Mouse (Mus musculus) midbrain, embryonic 16.5 days (tissue): ENCODE data around the gene Taf6. TPM values are rescaled to one million over a fixed set of nuclear protein-coding genes. Genes with fewer than 3 reads are reported as not detected.

ENCODE experiments used
- ATAC-seq: fragments of 200-750 bp; cut with Nextera tagmentation; 2 replicates; pipeline ENCODE4 v1.8.0; 2017; ENCODE audit warnings: moderate TSS enrichment
- H3K27ac ChIP-seq: fragments of 300-500 bp; sonication (generic); 2 replicates; pipeline ENCODE4 v1.5.1; 2014; ENCODE audit warnings: mild to moderate bottlenecking, low read length, mixed read lengths
- H3K27me3 ChIP-seq: fragments of 300-500 bp; sonication (generic); 2 replicates; pipeline ENCODE4 v1.6.1; 2014; ENCODE audit warnings: low read depth, low read length, mixed read lengths; ENCODE audit not compliant: control insufficient read depth, insufficient read depth
- H3K36me3 ChIP-seq: fragments of 300-500 bp; sonication (generic); 2 replicates; pipeline ENCODE4 v1.6.1; 2014; ENCODE audit warnings: mild to moderate bottlenecking, low read length, moderate library complexity, mixed read lengths; ENCODE audit not compliant: control insufficient read depth, insufficient read depth
- H3K4me1 ChIP-seq: fragments of 300-500 bp; sonication (generic); 2 replicates; pipeline ENCODE4 v1.6.1; 2014; ENCODE audit warnings: mild to moderate bottlenecking, low read length, mixed read lengths; ENCODE audit not compliant: control insufficient read depth, insufficient read depth
- H3K4me2 ChIP-seq: fragments of 300-500 bp; sonication (generic); 2 replicates; pipeline ENCODE4 v1.6.1; 2014; ENCODE audit warnings: mild to moderate bottlenecking, low read length, mixed read lengths
- H3K4me3 ChIP-seq: fragments of 300-500 bp; sonication (generic); 2 replicates; pipeline ENCODE4 v1.5.1; 2014; ENCODE audit warnings: low read depth, mild to moderate bottlenecking, low read length, moderate library complexity, mixed read lengths
- H3K9ac ChIP-seq: fragments of 300-500 bp; sonication (generic); 2 replicates; pipeline ENCODE4 v1.6.1; 2014; ENCODE audit warnings: low read depth, low read length, mixed read lengths
- H3K9me3 ChIP-seq: fragments of 300-500 bp; sonication (generic); replicated peaks from 2 replicates; pipeline ENCODE4 v1.6.1; 2014; ENCODE audit warnings: mild to moderate bottlenecking, low read length, mixed read lengths; ENCODE audit not compliant: control insufficient read depth, poor library complexity, severe bottlenecking
- WGBS: fragments of 180-500 bp; shearing (Covaris S2); extraction: QIAGEN DNeasy Blood & Tissue Kit; methylation state at CpG from one replicate; pipeline ENCODE4 v1.1.7; 2014; 5-methylcytosine and 5-hydroxymethylcytosine counted together
- polyA plus RNA-seq: library from polyadenylated mRNA; unstranded; fragments of >200 nt; fragmentation: Nextera tagmentation; extraction: Ambion mirVana; gene quantifications from 2 replicates; pipeline ENCODE4 v1.2.1, GENCODE M21; 2015

Gene Taf6
- polyA plus RNA-seq, 1 experiment from 2014 or later: 75.8 TPM

GRCm38 (mm10) chr5:138193771-138194727 lies 6.8 kb upstream of the Taf6 start, which contains the start of gene Mblac1:
Gene Mblac1 (plus strand): TSS chr5:138194314.
- H3K27ac ChIP-seq: peak within 1 kb of the TSS; percentile 89
- peak within 1 kb of the TSS; percentile 94 for H3K9ac ChIP-seq
- WGBS: 7% methylated on average over 54 of the region's 54 CpGs
- H3K4me1 ChIP-seq: peaks cover 18% of the 10 kb centered on the region
- peaks cover 12% of the 10 kb centered on the region for H3K36me3 ChIP-seq
- H3K9me3 ChIP-seq: no peaks in the 10 kb centered on the region
- H3K4me2 ChIP-seq: peak within 1 kb of the TSS; percentile 85
- no peaks in the 10 kb centered on the region for H3K27me3 ChIP-seq
- peak within 1 kb of the TSS; percentile 73 for H3K4me3 ChIP-seq
- ATAC-seq: peak; percentile 86

GRCm38 (mm10) chr5:138187661-138188306 lies 533 bp upstream of the Taf6 start:
- no peaks in the 10 kb centered on the region for H3K27me3 ChIP-seq
- ATAC-seq: peak; percentile 87
- WGBS: 1% methylated on average over 10 of the region's 10 CpGs
- H3K4me3 ChIP-seq: peak overlapping the region; percentile 80
- H3K27ac ChIP-seq: peak overlapping the region; percentile 82
- peaks cover 12% of the 10 kb centered on the region for H3K36me3 ChIP-seq
- H3K4me1 ChIP-seq: peaks cover 18% of the 10 kb centered on the region
- H3K9ac ChIP-seq: peak overlapping the region; percentile 81
- no peaks in the 10 kb centered on the region for H3K9me3 ChIP-seq
- peak overlapping the region; percentile 68 for H3K4me2 ChIP-seq

GRCm38 (mm10) chr5:138173217-138173616 lies 14.0 kb downstream of the Taf6 start:
- 85% methylated on average over 3 of the region's 3 CpGs for WGBS
- Histone ChIP-seq H3K36me3 (peaks cover 41% of the 10 kb centered on the region), H3K9ac (no peak overlapping the region)

GRCm38 (mm10) chr5:138171695-138172491 lies 15.4 kb downstream of the Taf6 start, which contains the start of the genes Ap4m1 and Mcm7:
Gene Ap4m1 (plus strand): TSS chr5:138172002.
Gene Mcm7 (minus strand): TSS chr5:138172422.
- under 1% methylated on average over 54 of the region's 54 CpGs for WGBS
- Histone ChIP-seq H3K27me3 (no peaks in the 10 kb centered on the region), H3K36me3 (peaks cover 37% of the 10 kb centered on the region), H3K4me1 (peaks cover 25% of the 10 kb centered on the region), H3K4me3 (peak within 1 kb of the TSS; percentile 80), H3K9me3 (no peaks in the 10 kb centered on the region), H3K9ac (peak within 1 kb of the TSS; percentile 66), H3K27ac (peak within 1 kb of the TSS; percentile 90), H3K4me2 (peak within 1 kb of the TSS; percentile 93)
- ATAC-seq: peak; percentile 95

More at GRCm38 (mm10) chr5:138173217-138173616, 14.0 kb downstream of the Taf6 start:
- Histone ChIP-seq H3K4me1 (peaks cover 25% of the 10 kb centered on the region), H3K9me3 (no peaks in the 10 kb centered on the region), H3K27me3 (no peaks in the 10 kb centered on the region), H3K4me3 (no peak overlapping the region), H3K4me2 (peak overlapping the region; percentile 93), H3K27ac (no peak overlapping the region)
- no peak for ATAC-seq

GRCm38 (mm10) chr5:138170936-138171561 lies 16.2 kb downstream of the Taf6 start:
- Histone ChIP-seq H3K4me2 (peak overlapping the region; percentile 93), H3K27me3 (no peaks in the 10 kb centered on the region), H3K27ac (peak overlapping the region; percentile 88), H3K4me3 (peak overlapping the region; percentile 80), H3K36me3 (peaks cover 39% of the 10 kb centered on the region), H3K9me3 (no peaks in the 10 kb centered on the region), H3K9ac (peak overlapping the region; percentile 60), H3K4me1 (peaks cover 25% of the 10 kb centered on the region)
- under 1% methylated on average over 47 of the region's 47 CpGs for WGBS
- ATAC-seq: peak; percentile 87

GRCm38 (mm10) chr5:138165594-138165993 lies 21.7 kb downstream of the Taf6 start:
- WGBS: 88% methylated on average over 8 of the region's 8 CpGs
- Histone ChIP-seq H3K4me1 (peaks cover 24% of the 10 kb centered on the region), H3K4me2 (no peak overlapping the region), H3K36me3 (peaks cover 46% of the 10 kb centered on the region), H3K27ac (no peak overlapping the region), H3K4me3 (no peak overlapping the region), H3K27me3 (no peaks in the 10 kb centered on the region), H3K9me3 (no peaks in the 10 kb centered on the region), H3K9ac (no peak overlapping the region)
- ATAC-seq: no peak

GRCm38 (mm10) chr5:138163610-138164009 lies 23.6 kb downstream of the Taf6 start:
- Histone ChIP-seq H3K4me3 (no peak overlapping the region), H3K27ac (no peak overlapping the region), H3K9ac (no peak overlapping the region), H3K4me1 (peaks cover 19% of the 10 kb centered on the region), H3K9me3 (no peaks in the 10 kb centered on the region), H3K27me3 (no peaks in the 10 kb centered on the region), H3K4me2 (no peak overlapping the region), H3K36me3 (peaks cover 42% of the 10 kb centered on the region)
- ATAC-seq: no peak
- 61% methylated on average over 10 of the region's 10 CpGs for WGBS

- Histone ChIP-seq H3K4me2 (no peak overlapping the region), H3K4me3 (no peak overlapping the region), H3K36me3 (peaks cover 38% of the 10 kb centered on the region), H3K9me3 (no peaks in the 10 kb centered on the region), H3K9ac (no peak overlapping the region), H3K4me1 (peaks cover 19% of the 10 kb centered on the region), H3K27ac (no peak overlapping the region), H3K27me3 (no peaks in the 10 kb centered on the region)
- no peak for ATAC-seq
- 77% methylated on average over 6 of the region's 6 CpGs for whole genome bisulfite sequencing
These were observed 24.2 kb downstream of the Taf6 start for GRCm38 (mm10) chr5:138163046-138163445.
